Mouse (Mus musculus) mesoderm, embryonic 11.5 days (tissue): ENCODE measurements around the gene Efcab7.

Experiments used
- DNase-seq: peaks from one replicate; pipeline ENCODE4 v3.0.0-alpha.2; 2012; ENCODE audit warnings: low read depth, low spot score

Efcab7 gene

GRCm38 (mm10) chr4:99829094-99830073 lies at the start of gene Efcab7:
TSS of gene Efcab7 (plus strand) at chr4:99829198.
- peak; percentile 89 for DNase-seq

- DNase-seq: peak; percentile 7
These were observed 36.6 kb upstream of the Efcab7 start for GRCm38 (mm10) chr4:99792365-99792764.

GRCm38 (mm10) chr4:99816697-99817460 lies 12.1 kb upstream of the Efcab7 start:
- DNase-seq: no peak

GRCm38 (mm10) chr4:99828337-99828736 lies 661 bp upstream of the Efcab7 start:
- DNase-seq: no peak

GRCm38 (mm10) chr4:99828739-99829093 lies 282 bp upstream of the Efcab7 start:
- DNase-seq: no peak

GRCm38 (mm10) chr4:99881882-99882281 lies 52.9 kb downstream of the Efcab7 start:
- peak; percentile 12 for DNase-seq

- DNase-seq: no peak
These were observed 53.4 kb downstream of the Efcab7 start for GRCm38 (mm10) chr4:99882405-99882804.

GRCm38 (mm10) chr4:99913894-99914451 lies 85.0 kb downstream of the Efcab7 start:
- DNase-seq: peak; percentile 38

- no peak for DNase-seq
These were observed 97.4 kb downstream of the Efcab7 start for GRCm38 (mm10) chr4:99926380-99926779.

- DNase-seq: no peak
These were observed 99.5 kb downstream of the Efcab7 start for GRCm38 (mm10) chr4:99928521-99928920.

- DNase-seq: peak; percentile 71
These were observed 100.2 kb downstream of the Efcab7 start, which contains the start of gene Pgm1 for GRCm38 (mm10) chr4:99929149-99929612. TSS of gene Pgm1 (plus strand) at chr4:99929414.

- DNase-seq: peak; percentile 81
These were observed 100.9 kb downstream of the Efcab7 start, which contains the start of gene Itgb3bp for GRCm38 (mm10) chr4:99929613-99930517. TSS of gene Itgb3bp (minus strand) at chr4:99929813.

- DNase-seq: no peak
These were observed 101.7 kb downstream of the Efcab7 start for GRCm38 (mm10) chr4:99930518-99931239.

GRCm38 (mm10) chr4:99931240-99931580 lies 102.2 kb downstream of the Efcab7 start:
- DNase-seq: no peak

GRCm38 (mm10) chr4:99931807-99932206 lies 102.8 kb downstream of the Efcab7 start:
- no peak for DNase-seq

GRCm38 (mm10) chr4:99934859-99935258 lies 105.9 kb downstream of the Efcab7 start:
- no peak for DNase-seq

- no peak for DNase-seq
These were observed 107.3 kb downstream of the Efcab7 start for GRCm38 (mm10) chr4:99936278-99936677.

GRCm38 (mm10) chr4:99939711-99940505 lies 110.9 kb downstream of the Efcab7 start:
- peak; percentile 23 for DNase-seq

- no peak for DNase-seq
These were observed 112.8 kb downstream of the Efcab7 start for GRCm38 (mm10) chr4:99941655-99942414.
